Mouse (Mus musculus) colon, adult 2 months (tissue): ENCODE results near the gene Serpinb9. TPM values are rescaled to one million over a fixed set of nuclear protein-coding genes. Genes with fewer than 3 reads are reported as not detected.

Source experiments
- polyA plus RNA-seq: library from polyadenylated mRNA; depleted of rRNA; stranded (reverse); fragments of >200 nt; gene quantifications from 2 replicates; pipeline ENCODE4 v1.2.3, GENCODE M21; 2012; rRNA removed

Gene Serpinb9
- polyA plus RNA-seq: 0.93 and 1.2 TPM in 2 replicates

GRCm38 (mm10) chr13:33002950-33003349 lies at the start of gene Serpinb9:
Gene Serpinb9, plus strand, starts transcription at chr13:33003250.

GRCm38 (mm10) chr13:32964989-32965811 lies 37.9 kb upstream of the Serpinb9 start, which contains the start of gene Serpinb6b:
Gene Serpinb6b, plus strand, starts transcription at chr13:32965209.

GRCm38 (mm10) chr13:33027244-33027643 lies 24.2 kb downstream of the Serpinb9 start, which contains the start of gene Serpinb9b:
Gene Serpinb9b, plus strand, starts transcription at chr13:33027416.

Other genes with a start within 250 kb of the Serpinb9 start
- gene Mylk4, start 219.3 kb upstream of the Serpinb9 start, polyA plus RNA-seq: not detected in 2 replicates
- 40.7 and 45.9 TPM in 2 replicates for gene Wrnip1, start 201.2 kb upstream of the Serpinb9 start, polyA plus RNA-seq
- gene D930007J09Rik, start 200.4 kb upstream of the Serpinb9 start, polyA plus RNA-seq: 0.83 TPM in 1 of 2 replicates, not detected in the other
- gene Serpinb1a, start 152.1 kb upstream of the Serpinb9 start, polyA plus RNA-seq: 55.8 and 61.5 TPM in 2 replicates
- 0.08 TPM in 1 of 2 replicates, not detected in the other for gene Serpinb1c, start 105.0 kb upstream of the Serpinb9 start, polyA plus RNA-seq
- gene Serpinb6b, start 38.0 kb upstream of the Serpinb9 start, polyA plus RNA-seq: 0.78 and 0.90 TPM in 2 replicates
- not detected in 2 replicates for gene Serpinb9b, start 24.2 kb downstream of the Serpinb9 start, polyA plus RNA-seq
- not detected in 2 replicates for gene Serpinb1b, start 75.3 kb downstream of the Serpinb9 start, polyA plus RNA-seq
- not detected in 2 replicates for gene Serpinb9c, start 156.5 kb downstream of the Serpinb9 start, polyA plus RNA-seq
- gene Serpinb9d, start 189.7 kb downstream of the Serpinb9 start, polyA plus RNA-seq: not detected in 2 replicates
- gene Serpinb9e, start 246.4 kb downstream of the Serpinb9 start, polyA plus RNA-seq: not detected in 2 replicates